Comparison of ENCODE assay signal across 8 mouse cellular contexts in genomic region chr2:119971837-119972536, GRCm38 (mm10). TPM values are rescaled to one million over a fixed set of nuclear protein-coding genes. Genes with fewer than 3 reads are reported as not detected.
DNase-seq lines count a peak whose midpoint lies in the region; ATAC-seq and TF ChIP-seq lines count a peak whose summit lies in the region.

No protein-coding gene starts in this region.

- H3K4me3 ChIP-seq in heart, embryonic 12.5 days: peak overlapping the region; percentile 93
- peak overlapping the region; percentile 87 for H3K4me3 ChIP-seq in kidney, postnatal 0 days (replicated peaks; ENCODE audit: low read depth, low read length)
- peak overlapping the region; percentile 79 for H3K4me3 ChIP-seq in liver, embryonic 11.5 days (ENCODE audit: low read depth, low read length)
- H3K4me3 ChIP-seq in stomach, embryonic 14.5 days (ENCODE audit: low read depth, low read length): peak overlapping the region; percentile 58

- peak; percentile 96 for DNase-seq in CD4-positive helper T cell, adult 2 months (ENCODE audit: low read depth, low spot score)
- peak; percentile 89 for DNase-seq in brain, embryonic 18.5 days (ENCODE audit: low read depth, low spot score)
- peak; percentile 99 for DNase-seq in kidney, postnatal 0 days (ENCODE audit: low spot score)
- DNase-seq in liver, embryonic 11.5 days (ENCODE audit: low spot score): peak; percentile 94
- DNase-seq in naive thymus-derived CD4-positive, alpha-beta T cell, adult 2 months (ENCODE audit: low read depth): peak; percentile 97

- H3K4me1 ChIP-seq in heart, embryonic 12.5 days (replicated peaks): peaks cover 22% of the 10 kb centered on the region
- peaks cover 9% of the 10 kb centered on the region; the same call in 1 of the 2 replicates for H3K4me1 ChIP-seq in kidney, postnatal 0 days (replicated peaks; ENCODE audit: insufficient read depth, low read length)
- peaks cover 4% of the 10 kb centered on the region; the same call in 1 of the 2 replicates for H3K4me1 ChIP-seq in liver, embryonic 11.5 days (replicated peaks; ENCODE audit: control insufficient read depth, insufficient read depth, low read length)
- H3K4me1 ChIP-seq in stomach, embryonic 14.5 days (ENCODE audit: control insufficient read depth, insufficient read depth, low read length): peaks cover 15% of the 10 kb centered on the region; the same call in 1 of the 2 replicates

- 3% methylated on average over 32 of the region's 32 CpGs for WGBS in heart, embryonic 12.5 days
- WGBS in kidney, postnatal 0 days: 1% methylated on average over 32 of the region's 32 CpGs
- 5% methylated on average over 32 of the region's 32 CpGs for WGBS in liver, embryonic 11.5 days
- 2% methylated on average over 32 of the region's 32 CpGs for WGBS in stomach, embryonic 14.5 days

- peaks cover 7% of the 10 kb centered on the region; the same call in 1 of the 2 replicates for H3K36me3 ChIP-seq in heart, embryonic 12.5 days
- H3K36me3 ChIP-seq in kidney, postnatal 0 days (ENCODE audit: insufficient read depth, low read length): 0 out of 2 replicates have a peak, but pooled peaks cover 2% of the 10 kb centered on the region
- no peaks in the 10 kb centered on the region for H3K36me3 ChIP-seq in liver, embryonic 11.5 days (ENCODE audit: control insufficient read depth, insufficient read depth, low read length)
- no peaks in the 10 kb centered on the region; the same call in 1 of the 2 replicates for H3K36me3 ChIP-seq in stomach, embryonic 14.5 days (ENCODE audit: control insufficient read depth, insufficient read depth, low read length)

- no peaks in the 10 kb centered on the region for H3K27me3 ChIP-seq in heart, embryonic 12.5 days (replicated peaks)
- no peaks in the 10 kb centered on the region for H3K27me3 ChIP-seq in kidney, postnatal 0 days (ENCODE audit: insufficient read depth, low read length)
- no peaks in the 10 kb centered on the region for H3K27me3 ChIP-seq in liver, embryonic 11.5 days (replicated peaks; ENCODE audit: control insufficient read depth, insufficient read depth, low read length)
- H3K27me3 ChIP-seq in stomach, embryonic 14.5 days (ENCODE audit: control insufficient read depth, insufficient read depth, low read length): no peaks in the 10 kb centered on the region

- peak; percentile 62 for TF ChIP-seq CTCF in kidney, postnatal 0 days (IDR thresholded peaks at IDR 0.05; ENCODE audit: low read depth)

- no peaks in the 10 kb centered on the region for H3K9me3 ChIP-seq in heart, embryonic 12.5 days (replicated peaks)
- H3K9me3 ChIP-seq in kidney, postnatal 0 days (replicated peaks; ENCODE audit: low read length): no peaks in the 10 kb centered on the region
- H3K9me3 ChIP-seq in liver, embryonic 11.5 days (ENCODE audit: control insufficient read depth, low read length): no peaks in the 10 kb centered on the region
- H3K9me3 ChIP-seq in stomach, embryonic 14.5 days (ENCODE audit: control insufficient read depth, low read depth, low read length): no peaks in the 10 kb centered on the region

- peak; percentile 98 for ATAC-seq in erythroid progenitor cell, adult 5-6 weeks (replicated peaks; ENCODE audit: low FRiP score, poor library complexity, severe bottlenecking)
- ATAC-seq in heart, embryonic 12.5 days (ENCODE audit: insufficient number of reproducible peaks, low FRiP score): peak; percentile 99
- ATAC-seq in kidney, postnatal 0 days (replicated peaks; ENCODE audit: low FRiP score, low read depth): peak; percentile 99
- ATAC-seq in liver, embryonic 11.5 days (replicated peaks; ENCODE audit: low FRiP score): peak; percentile 100
- peak; percentile 99 for ATAC-seq in stomach, embryonic 14.5 days (ENCODE audit: insufficient number of reproducible peaks, insufficient read depth, low FRiP score, low read depth)

- H3K27ac ChIP-seq in heart, embryonic 12.5 days (ENCODE audit: poor library complexity, severe bottlenecking): 0 out of 2 replicates have a peak overlapping the region, but pooled peaks have one; percentile 49
- H3K27ac ChIP-seq in kidney, postnatal 0 days: peak overlapping the region; percentile 77
- peak overlapping the region; percentile 60; the same call in 1 of the 2 replicates for H3K27ac ChIP-seq in liver, embryonic 11.5 days (ENCODE audit: low read depth, low read length)
- H3K27ac ChIP-seq in stomach, embryonic 14.5 days (ENCODE audit: low read length): peak overlapping the region; percentile 52; the same call in 1 of the 2 replicates

- peak overlapping the region; percentile 91 for H3K9ac ChIP-seq in heart, embryonic 12.5 days
- peak overlapping the region; percentile 84 for H3K9ac ChIP-seq in kidney, postnatal 0 days (ENCODE audit: low read depth, low read length)
- H3K9ac ChIP-seq in liver, embryonic 11.5 days (ENCODE audit: low read depth, low read length): peak overlapping the region; percentile 78
- peak overlapping the region; percentile 86 for H3K9ac ChIP-seq in stomach, embryonic 14.5 days (replicated peaks; ENCODE audit: low read depth, low read length)

- peak overlapping the region; percentile 87 for H3K4me2 ChIP-seq in heart, embryonic 12.5 days
- peak overlapping the region; percentile 68 for H3K4me2 ChIP-seq in kidney, postnatal 0 days (ENCODE audit: low read length)
- H3K4me2 ChIP-seq in liver, embryonic 11.5 days: peak overlapping the region; percentile 89
- peak overlapping the region; percentile 74 for H3K4me2 ChIP-seq in stomach, embryonic 14.5 days (replicated peaks; ENCODE audit: low read depth, low read length)

RNA-seq across cellular contexts. Expression of gene Mapkbp1, which starts 0.5 kb away (rescaled TPM):
- total RNA-seq in erythroid progenitor cell, adult 5-6 weeks (2015; ENCODE audit: low replicate concordance): under 0.01 and 0.42 TPM in 2 replicates
- 1.2 and 4.4 TPM in 2 replicates for total RNA-seq in erythroid progenitor cell, adult 5-6 weeks (2017; ENCODE audit: low replicate concordance)
- polyA plus RNA-seq in heart, embryonic 12.5 days (2016; fragmentation: Nextera tagmentation; extraction: Ambion mirVana): 3.3 and 3.8 TPM in 2 replicates
- polyA plus RNA-seq in kidney, postnatal 0 days (2015; fragmentation: Nextera tagmentation; extraction: Ambion mirVana): 1.9 and 2.0 TPM in 2 replicates
- 1.7 TPM in 2 replicates for polyA plus RNA-seq in liver, embryonic 11.5 days (2014; fragmentation: Nextera tagmentation; extraction: Ambion mirVana)
- polyA plus RNA-seq in stomach, embryonic 14.5 days (2014; fragmentation: Nextera tagmentation; extraction: Ambion mirVana): 4.4 and 4.8 TPM in 2 replicates

RNA-seq across cellular contexts. Expression of gene Jmjd7, which starts 55.3 kb away (rescaled TPM):
- total RNA-seq in erythroid progenitor cell, adult 5-6 weeks (2015; ENCODE audit: low replicate concordance): 1.4 TPM in 1 of 2 replicates, not detected in the other
- total RNA-seq in erythroid progenitor cell, adult 5-6 weeks (2017; ENCODE audit: low replicate concordance): 0.64 TPM in 1 of 2 replicates, not detected in the other
- 13.1 and 13.3 TPM in 2 replicates for polyA plus RNA-seq in heart, embryonic 12.5 days (2016; fragmentation: Nextera tagmentation; extraction: Ambion mirVana)
- 24.7 and 25.7 TPM in 2 replicates for polyA plus RNA-seq in kidney, postnatal 0 days (2015; fragmentation: Nextera tagmentation; extraction: Ambion mirVana)
- 13.5 and 16.3 TPM in 2 replicates for polyA plus RNA-seq in liver, embryonic 11.5 days (2014; fragmentation: Nextera tagmentation; extraction: Ambion mirVana)
- 20.6 and 22.0 TPM in 2 replicates for polyA plus RNA-seq in stomach, embryonic 14.5 days (2014; fragmentation: Nextera tagmentation; extraction: Ambion mirVana)

RNA-seq across cellular contexts. Expression of gene Gm28042, which starts 55.3 kb away (rescaled TPM):
- total RNA-seq in erythroid progenitor cell, adult 5-6 weeks (2015; ENCODE audit: low replicate concordance): not detected in 2 replicates
- total RNA-seq in erythroid progenitor cell, adult 5-6 weeks (2017; ENCODE audit: low replicate concordance): not detected in 2 replicates
- 2.3 and 3.2 TPM in 2 replicates for polyA plus RNA-seq in heart, embryonic 12.5 days (2016; fragmentation: Nextera tagmentation; extraction: Ambion mirVana)
- 0.89 and 1.2 TPM in 2 replicates for polyA plus RNA-seq in kidney, postnatal 0 days (2015; fragmentation: Nextera tagmentation; extraction: Ambion mirVana)
- 1.1 and 1.9 TPM in 2 replicates for polyA plus RNA-seq in liver, embryonic 11.5 days (2014; fragmentation: Nextera tagmentation; extraction: Ambion mirVana)
- polyA plus RNA-seq in stomach, embryonic 14.5 days (2014; fragmentation: Nextera tagmentation; extraction: Ambion mirVana): 2.1 and 3.1 TPM in 2 replicates

Comparison
In these comparisons a context has a peak if more than half of its experiments do, and no peak if none do; other contexts are left out.
1. Peak in every context shown above with its lines: DNase-seq, ATAC-seq, H3K4me3 ChIP-seq and H3K27ac ChIP-seq.